Mouse (Mus musculus) testis, adult 2 months (tissue): Measurements from ENCODE around the gene Trim26.

Experiments used
- CTCF ChIP-seq: fragments of 200-500 bp; IDR thresholded peaks from 2 replicates; pipeline ENCODE4 v1.5.1; 2012; ENCODE audit warnings: low read depth, mild to moderate bottlenecking, inconsistent platforms, low read length, moderate library complexity; ENCODE audit not compliant: control insufficient read depth, insufficient read depth, insufficient replicate concordance
- POLR2A ChIP-seq: fragments of 200-500 bp; IDR thresholded peaks from 2 replicates; pipeline ENCODE4 v1.6.1; 2012; ENCODE audit warnings: low read depth, mild to moderate bottlenecking, inconsistent platforms, low read length, moderate library complexity; ENCODE audit not compliant: control insufficient read depth

DNA sequence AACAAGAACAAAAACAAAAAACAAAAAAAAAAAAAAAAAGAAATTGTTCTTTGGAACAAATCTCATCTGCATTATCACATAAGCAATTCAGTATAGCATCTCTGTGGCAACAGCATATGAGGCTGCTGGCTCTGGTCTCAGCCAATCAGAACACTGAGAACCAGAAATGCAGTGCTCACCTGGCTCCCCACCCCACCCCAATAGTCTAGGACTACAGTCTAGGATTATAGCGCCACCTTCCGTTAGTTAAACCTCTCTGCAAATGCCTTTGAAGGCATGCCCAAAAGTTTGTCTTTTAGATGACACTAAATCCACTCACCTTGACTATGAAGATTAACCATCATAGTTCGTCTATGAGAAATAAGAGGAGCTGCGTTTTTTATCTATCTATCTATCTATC lies 11.4 kb upstream of the Trim26 start:
- no peak for TF ChIP-seq CTCF
- no peak for TF ChIP-seq POLR2A
